Mouse (Mus musculus) B cell, adult 2 months (primary cell): ENCODE data around the gene Map3k5.
"Not testable (repeated sequence)": the region's sequence is repeated elsewhere in the genome, so short reads cannot be mapped to it uniquely, and the experiment has no call there.

Experiments used
- DNase-seq, 2 experiments: peaks; one replicate each; pipeline ENCODE4 v3.0.0; 2022

The Map3k5 gene

GRCm38 (mm10) chr10:19934384-19935294, at the start of gene Map3k5:
Gene Map3k5, plus strand, starts transcription at chr10:19934472.
- DNase-seq = peak; percentile 74 to 80

GRCm38 (mm10) chr10:19886249-19886648, 48.0 kb upstream of the Map3k5 start:
- no peak for DNase-seq

- DNase-seq = no peak
Measured at GRCm38 (mm10) chr10:19889908-19890307, 44.4 kb upstream of the Map3k5 start.

- DNase-seq = no peak
Measured at GRCm38 (mm10) chr10:19891686-19892085, 42.6 kb upstream of the Map3k5 start.

- DNase-seq = no peak
Measured at GRCm38 (mm10) chr10:19893146-19893545, 41.1 kb upstream of the Map3k5 start.

GRCm38 (mm10) chr10:19893976-19894375, 40.3 kb upstream of the Map3k5 start:
- peak; percentile 59 to 63 for DNase-seq

GRCm38 (mm10) chr10:19900191-19900590, 34.1 kb upstream of the Map3k5 start:
- DNase-seq = no peak

- DNase-seq = no peak
Measured at GRCm38 (mm10) chr10:19901992-19902391, 32.3 kb upstream of the Map3k5 start.

- no peak for DNase-seq
Measured at GRCm38 (mm10) chr10:19904077-19904820, 30.0 kb upstream of the Map3k5 start.

GRCm38 (mm10) chr10:19907246-19907804, 26.9 kb upstream of the Map3k5 start, which contains the start of gene Pex7:
Gene Pex7, minus strand, starts transcription at chr10:19907689.
- DNase-seq = peak; percentile 93 to 97

GRCm38 (mm10) chr10:19908076-19908475, 26.2 kb upstream of the Map3k5 start:
- no peak for DNase-seq

- no peak for DNase-seq
Measured at GRCm38 (mm10) chr10:19910516-19910915, 23.8 kb upstream of the Map3k5 start.

GRCm38 (mm10) chr10:19911583-19911982, 22.7 kb upstream of the Map3k5 start:
- DNase-seq = no peak

GRCm38 (mm10) chr10:19913806-19914205, 20.5 kb upstream of the Map3k5 start:
- DNase-seq = peak in 1 of 2 experiments; percentile 30

- no peak for DNase-seq
Measured at GRCm38 (mm10) chr10:19915301-19915700, 19.0 kb upstream of the Map3k5 start.

- DNase-seq = no peak
Measured at GRCm38 (mm10) chr10:19922410-19922809, 11.9 kb upstream of the Map3k5 start.

GRCm38 (mm10) chr10:19924256-19924655, 10.0 kb upstream of the Map3k5 start:
- DNase-seq = no peak

GRCm38 (mm10) chr10:19926391-19926897, 7.8 kb upstream of the Map3k5 start:
- DNase-seq = not testable (repeated sequence)

- no peak for DNase-seq
Measured at GRCm38 (mm10) chr10:19928205-19928604, 6.1 kb upstream of the Map3k5 start.

- no peak for DNase-seq
Measured at GRCm38 (mm10) chr10:19932986-19933385, 1.3 kb upstream of the Map3k5 start.

- DNase-seq = peak; percentile 85 to 90
Measured at GRCm38 (mm10) chr10:19933511-19934383, 525 bp upstream of the Map3k5 start.

GRCm38 (mm10) chr10:19935295-19935623, 987 bp downstream of the Map3k5 start:
- peak; percentile 26 to 37 for DNase-seq
